Mouse (Mus musculus) ES-E14 (cell line): ENCODE measurements around the gene Endou.

Source experiments
- HCFC1 ChIP-seq: IDR thresholded peaks from 2 replicates; pipeline ENCODE4 v1.6.1; 2012; ENCODE audit warnings: low read length, inconsistent platforms, borderline replicate concordance; ENCODE audit not compliant: insufficient read depth
- MAFK ChIP-seq: IDR thresholded peaks from 2 replicates; pipeline ENCODE4 v1.6.1; 2014; ENCODE audit warnings: mild to moderate bottlenecking, low read depth, low read length, inconsistent platforms; ENCODE audit not compliant: insufficient read depth

- TF ChIP-seq MAFK: no peak
- no peak for TF ChIP-seq HCFC1
Measured at GRCm38 (mm10) chr15:97746748-97747147, 15.6 kb upstream of the Endou start.
